Comparison of ENCODE assay signal across 8 mouse cellular contexts in the genomic region with DNA sequence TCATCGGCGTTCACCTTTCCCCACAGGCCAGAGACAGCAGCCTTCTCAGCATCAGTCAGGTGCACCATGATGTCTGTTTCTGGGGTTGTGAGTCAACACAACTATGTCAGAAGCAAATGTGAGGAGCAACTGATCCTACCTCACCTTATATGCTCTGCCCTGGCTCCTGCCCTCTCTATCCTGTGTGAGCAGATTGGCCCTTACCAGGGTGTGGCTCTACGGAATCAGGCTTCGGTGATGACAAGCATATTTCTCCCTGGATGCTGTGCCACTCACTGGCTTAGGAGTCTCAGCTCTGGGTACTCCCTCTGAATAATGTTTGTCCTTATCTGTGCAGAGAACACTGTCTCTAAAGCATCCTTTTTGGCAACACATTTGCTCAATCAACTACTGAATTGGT. TPM values are rescaled to one million over a fixed set of nuclear protein-coding genes. Genes with fewer than 3 reads are reported as not detected.
DNase-seq lines count a peak whose midpoint lies in the region; ATAC-seq and TF ChIP-seq lines count a peak whose summit lies in the region.

Gene Hbb-bs (minus strand): TSS at position 289 of the 400 bp plus-strand sequence.

- no peak within 1 kb of the TSS for H3K9ac ChIP-seq in forebrain, embryonic 14.5 days (ENCODE audit: low read length)
- H3K9ac ChIP-seq in hindbrain, embryonic 12.5 days: no peak within 1 kb of the TSS
- H3K9ac ChIP-seq in liver, embryonic 11.5 days (ENCODE audit: low read depth, low read length): peak within 1 kb of the TSS; percentile 42; the same call in 1 of the 2 replicates

- TF ChIP-seq POLR2A in thymus, adult 2 months (IDR thresholded peaks at IDR 0.05; ENCODE audit: control insufficient read depth, extremely low read depth, insufficient read depth, low read length, poor library complexity): no peak

- no peak for TF ChIP-seq CTCF in thymus, adult 2 months (IDR thresholded peaks at IDR 0.05; ENCODE audit: borderline replicate concordance, control insufficient read depth, extremely low read depth, insufficient read depth, low read length, poor library complexity)

- 97% methylated on average over 4 of the region's 4 CpGs for WGBS in thymus, adult 2 months
- WGBS in forebrain, embryonic 14.5 days: 86% methylated on average over 4 of the region's 4 CpGs
- WGBS in hindbrain, embryonic 12.5 days: 91% methylated on average over 4 of the region's 4 CpGs
- WGBS in liver, embryonic 11.5 days: 74% methylated on average over 4 of the region's 4 CpGs

- H3K9me3 ChIP-seq in forebrain, embryonic 14.5 days (replicated peaks; ENCODE audit: control insufficient read depth, low read length): no peaks in the 10 kb centered on the region
- H3K9me3 ChIP-seq in hindbrain, embryonic 12.5 days (replicated peaks): no peaks in the 10 kb centered on the region
- no peaks in the 10 kb centered on the region for H3K9me3 ChIP-seq in liver, embryonic 11.5 days (ENCODE audit: control insufficient read depth, low read length)

- H3K4me3 ChIP-seq in thymus, adult 2 months (ENCODE audit: control insufficient read depth, insufficient read depth, low read length): no peak within 1 kb of the TSS
- H3K4me3 ChIP-seq in forebrain, embryonic 14.5 days (ENCODE audit: low read depth, low read length): no peak within 1 kb of the TSS
- no peak within 1 kb of the TSS for H3K4me3 ChIP-seq in hindbrain, embryonic 12.5 days
- H3K4me3 ChIP-seq in liver, embryonic 11.5 days (ENCODE audit: low read depth, low read length): no peak within 1 kb of the TSS

- no peak for ATAC-seq in forebrain, embryonic 14.5 days
- peak; percentile 26; the same call in 1 of the 2 replicates for ATAC-seq in hindbrain, embryonic 12.5 days (ENCODE audit: low FRiP score)
- ATAC-seq in liver, embryonic 11.5 days (replicated peaks; ENCODE audit: low FRiP score): peak; percentile 91

- H3K4me2 ChIP-seq in forebrain, embryonic 14.5 days (ENCODE audit: low read length): no peak within 1 kb of the TSS
- no peak within 1 kb of the TSS for H3K4me2 ChIP-seq in hindbrain, embryonic 12.5 days (replicated peaks)
- peak within 1 kb of the TSS; percentile 14; the same call in 1 of the 2 replicates for H3K4me2 ChIP-seq in liver, embryonic 11.5 days

- DNase-seq in thymus, adult 2 months: no peak
- no peak for DNase-seq in thymus, postnatal 25 days
- DNase-seq in forebrain, embryonic 14.5 days (ENCODE audit: low spot score): no peak
- no peak for DNase-seq in liver, embryonic 11.5 days (ENCODE audit: low spot score)
- DNase-seq in spleen, postnatal 36 days (ENCODE audit: low spot score in 2 of 2): peak; percentile 61 to 80
- DNase-seq in B cell, adult 2 months: no peak
- DNase-seq in retina, postnatal 1 day: no peak

- no peak within 1 kb of the TSS for H3K27ac ChIP-seq in thymus, adult 2 months (ENCODE audit: control insufficient read depth, insufficient read depth, low read length)
- H3K27ac ChIP-seq in forebrain, embryonic 14.5 days (ENCODE audit: low read depth, low read length): no peak within 1 kb of the TSS
- no peak within 1 kb of the TSS for H3K27ac ChIP-seq in hindbrain, embryonic 12.5 days
- H3K27ac ChIP-seq in liver, embryonic 11.5 days (ENCODE audit: low read depth, low read length): peak within 1 kb of the TSS; percentile 61

- no peaks in the 10 kb centered on the region for H3K36me3 ChIP-seq in thymus, adult 2 months (ENCODE audit: control insufficient read depth, insufficient read depth, low read length)
- no peaks in the 10 kb centered on the region for H3K36me3 ChIP-seq in forebrain, embryonic 14.5 days (ENCODE audit: control insufficient read depth, insufficient read depth, low read length)
- no peaks in the 10 kb centered on the region for H3K36me3 ChIP-seq in hindbrain, embryonic 12.5 days
- H3K36me3 ChIP-seq in liver, embryonic 11.5 days (ENCODE audit: control insufficient read depth, insufficient read depth, low read length): no peaks in the 10 kb centered on the region

- H3K4me1 ChIP-seq in thymus, adult 2 months (replicated peaks; ENCODE audit: control insufficient read depth, insufficient read depth, low read length): no peaks in the 10 kb centered on the region
- H3K4me1 ChIP-seq in forebrain, embryonic 14.5 days (ENCODE audit: control insufficient read depth, insufficient read depth, low read length): no peaks in the 10 kb centered on the region
- H3K4me1 ChIP-seq in hindbrain, embryonic 12.5 days: no peaks in the 10 kb centered on the region
- peaks cover 10% of the 10 kb centered on the region for H3K4me1 ChIP-seq in liver, embryonic 11.5 days (replicated peaks; ENCODE audit: control insufficient read depth, insufficient read depth, low read length)

- no peaks in the 10 kb centered on the region for H3K27me3 ChIP-seq in thymus, adult 2 months (ENCODE audit: control insufficient read depth, insufficient read depth, low read length)
- no peaks in the 10 kb centered on the region for H3K27me3 ChIP-seq in forebrain, embryonic 14.5 days (replicated peaks; ENCODE audit: control insufficient read depth, insufficient read depth, low read length)
- H3K27me3 ChIP-seq in hindbrain, embryonic 12.5 days: no peaks in the 10 kb centered on the region
- H3K27me3 ChIP-seq in liver, embryonic 11.5 days (replicated peaks; ENCODE audit: control insufficient read depth, insufficient read depth, low read length): no peaks in the 10 kb centered on the region

RNA-seq across cellular contexts. Expression of gene Hbb-bs, which starts in this region (rescaled TPM):
- polyA plus RNA-seq in thymus, adult 2 months (2012; rRNA removed): 1,784 and 2,649 TPM in 2 replicates
- 3,810 and 4,891 TPM in 2 replicates for polyA plus RNA-seq in forebrain, embryonic 14.5 days (2014; fragmentation: Nextera tagmentation; extraction: Ambion mirVana)
- polyA plus RNA-seq in hindbrain, embryonic 12.5 days (2016; fragmentation: Nextera tagmentation; extraction: Ambion mirVana): 613 and 772 TPM in 2 replicates
- 9,439 and 11,024 TPM in 2 replicates for polyA plus RNA-seq in liver, embryonic 11.5 days (2014; fragmentation: Nextera tagmentation; extraction: Ambion mirVana)

Comparison
In these comparisons a context has a peak if more than half of its experiments do, and no peak if none do; other contexts are left out.
1. DNase-seq: peak in spleen, postnatal 36 days (2 of 2); none in thymus, adult 2 months (single experiment), thymus, postnatal 25 days (single experiment), forebrain, embryonic 14.5 days (single experiment), liver, embryonic 11.5 days (single experiment), B cell, adult 2 months (0 of 2) and retina, postnatal 1 day (single experiment).